Mouse (Mus musculus): ENCODE measurements around the gene Vmn1r38.
"Not testable (repeated sequence)": the region's sequence is repeated elsewhere in the genome, so short reads cannot be mapped to it uniquely, and the experiment has no call there.

The Vmn1r38 gene

DNA sequence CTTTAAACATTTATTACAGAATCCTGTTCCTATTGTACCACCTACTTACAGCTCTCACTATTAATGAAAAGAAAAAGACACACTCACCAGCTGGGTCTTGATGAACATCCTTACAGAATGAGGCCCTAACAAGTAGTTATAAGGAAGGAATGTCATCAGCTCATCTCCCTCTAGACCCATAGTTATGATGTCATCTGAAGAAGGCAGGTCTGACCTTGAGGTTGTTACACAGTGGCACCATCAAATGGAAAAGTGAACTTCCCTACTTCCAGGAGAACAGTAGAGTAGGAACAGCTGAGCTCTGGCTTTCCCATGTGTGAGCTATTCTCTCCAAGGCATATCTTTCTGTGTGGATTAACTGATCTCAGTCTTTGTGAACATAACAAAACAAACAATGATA is at the start of gene Vmn1r38:
Vmn1r38 (minus strand) TSS at position 101 of the 400 bp plus-strand sequence.
- not testable (repeated sequence) for DNase-seq (ENCODE audit: low read depth, low spot score)

DNA sequence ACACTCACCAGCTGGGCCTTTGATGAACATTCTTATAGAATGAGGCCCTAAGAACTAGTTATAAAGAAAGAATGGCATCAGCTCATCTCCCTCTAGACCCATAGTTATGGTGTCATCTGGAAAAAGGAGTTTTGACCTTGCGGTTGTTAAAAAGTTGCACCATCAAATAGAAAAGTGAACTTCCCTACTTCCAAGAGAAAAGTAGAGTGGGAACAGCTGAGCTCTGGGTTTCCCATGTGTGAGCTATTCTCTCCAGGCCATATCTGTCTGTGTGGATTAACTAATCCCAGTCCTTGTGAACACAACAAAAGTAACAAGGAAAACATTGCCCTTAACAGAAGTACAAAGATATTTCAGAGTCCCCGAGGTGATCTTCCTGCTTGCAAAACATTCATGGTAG is 28.1 kb upstream of the Vmn1r38 start, which contains the start of gene Vmn1r39:
Vmn1r39 (minus strand) TSS at position 101 of the 400 bp plus-strand sequence.
- DNase-seq (ENCODE audit: low read depth, low spot score), result no peak

DNA sequence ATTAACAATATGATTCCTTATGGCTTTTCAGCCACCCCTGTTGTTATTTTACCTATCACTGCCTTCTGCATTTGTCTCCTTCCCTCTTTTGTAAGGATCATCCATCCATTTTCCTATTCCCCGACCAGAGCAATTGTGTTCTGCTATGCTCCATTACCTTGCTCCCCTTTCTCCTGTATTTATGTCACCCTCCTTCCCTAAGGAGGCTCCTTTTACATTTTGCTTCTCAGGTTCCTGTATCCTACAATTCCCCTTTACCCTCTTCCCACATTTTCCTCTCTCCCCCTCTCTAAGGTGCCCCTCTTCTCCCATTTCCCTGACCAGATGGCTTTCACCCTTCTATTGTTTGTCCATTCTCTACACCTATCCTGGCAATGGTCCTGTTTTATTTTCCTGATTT is 23.9 kb upstream of the Vmn1r38 start:
- no peak for DNase-seq (ENCODE audit: low read depth, low spot score)

DNA sequence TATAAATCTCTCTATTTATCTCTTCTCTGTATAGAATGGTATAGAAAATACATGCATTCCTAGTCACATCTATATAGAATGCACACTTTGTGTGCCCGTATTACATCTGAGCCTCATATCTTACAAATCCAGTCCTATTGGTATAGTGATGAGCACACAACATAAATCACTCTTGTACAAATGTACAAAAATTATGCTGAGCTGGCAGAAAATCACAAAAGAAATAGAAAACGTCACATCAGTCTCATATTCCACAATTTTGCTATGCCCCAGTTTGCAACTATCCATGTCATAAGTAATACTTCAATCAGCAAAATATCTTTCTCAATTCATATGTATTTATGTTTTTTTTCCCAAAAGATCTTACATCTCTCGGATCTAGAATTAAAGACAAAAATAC is 23.3 kb upstream of the Vmn1r38 start:
- DNase-seq (ENCODE audit: low read depth, low spot score), result no peak

DNA sequence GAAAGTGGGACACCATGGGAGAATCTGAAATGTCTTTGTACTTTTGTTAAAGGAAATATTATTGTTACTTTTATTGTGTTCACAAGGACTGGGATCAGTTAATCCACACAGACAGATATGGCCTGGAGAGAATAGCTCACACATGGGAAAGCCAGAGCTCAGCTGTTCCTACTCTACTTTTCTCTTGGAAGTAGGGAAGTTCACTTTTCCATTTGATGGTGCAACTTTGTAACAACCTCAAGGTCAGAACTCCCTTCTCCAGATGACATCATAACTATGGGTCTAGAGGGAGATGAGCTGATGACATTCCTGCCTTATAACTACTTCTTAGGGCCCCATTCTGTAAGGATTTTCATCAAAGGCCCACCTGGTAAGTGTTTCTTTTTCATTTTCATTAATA is 53.3 kb downstream of the Vmn1r38 start, which contains the start of gene Vmn1r37:
Vmn1r37 (plus strand) TSS at position 301 of the 400 bp plus-strand sequence.
- not testable (repeated sequence) for DNase-seq (ENCODE audit: low read depth, low spot score)
